Comparison of ENCODE assay signal across 11 mouse cellular contexts in genomic region chr4:32161871-32162656, GRCm38 (mm10).
DNase-seq lines count a peak whose midpoint lies in the region; ATAC-seq and TF ChIP-seq lines count a peak whose summit lies in the region.
"Had no signal": no experiment of that assay in that cellular context is flagged by ENCODE, and none has a peak within 500 bp of the region (broad histone marks: within the 10 kb centered on the region; RNA-seq: fewer than 3 reads in every experiment).

No protein-coding gene starts in this region.

- H3K27me3 ChIP-seq in neural tube, embryonic 12.5 days (replicated peaks): no peaks in the 10 kb centered on the region
- no peaks in the 10 kb centered on the region for H3K27me3 ChIP-seq in forebrain, embryonic 15.5 days
- no peaks in the 10 kb centered on the region for H3K27me3 ChIP-seq in hindbrain, embryonic 15.5 days
- H3K27me3 ChIP-seq in kidney, adult 2 months (replicated peaks; ENCODE audit: control insufficient read depth, insufficient read depth, low read length): no peaks in the 10 kb centered on the region
- H3K27me3 ChIP-seq in liver, embryonic 12.5 days (replicated peaks): no peaks in the 10 kb centered on the region
- H3K27me3 ChIP-seq: stomach, embryonic 15.5 days had no signal

- no peaks in the 10 kb centered on the region for H3K36me3 ChIP-seq in neural tube, embryonic 12.5 days
- H3K36me3 ChIP-seq in forebrain, embryonic 15.5 days: no peaks in the 10 kb centered on the region
- no peaks in the 10 kb centered on the region for H3K36me3 ChIP-seq in hindbrain, embryonic 15.5 days
- H3K36me3 ChIP-seq in kidney, adult 2 months (ENCODE audit: control insufficient read depth, insufficient read depth, low read length): no peaks in the 10 kb centered on the region
- no peaks in the 10 kb centered on the region for H3K36me3 ChIP-seq in liver, embryonic 12.5 days
- H3K36me3 ChIP-seq: limb, embryonic 15.5 days; stomach, embryonic 15.5 days had no signal

- peak; percentile 31; the same call in 1 of the 2 replicates for ATAC-seq in neural tube, embryonic 12.5 days (ENCODE audit: low FRiP score, low read depth)
- peak; percentile 16; the same call in 1 of the 2 replicates for ATAC-seq in forebrain, embryonic 15.5 days (replicated peaks)
- ATAC-seq in hindbrain, embryonic 15.5 days (ENCODE audit: low FRiP score, low read depth): 0 out of 2 replicates have a peak, but pooled peaks have one; percentile 24
- no peak for ATAC-seq in liver, embryonic 12.5 days

- TF ChIP-seq CTCF in kidney, adult 2 months (conservative IDR thresholded peaks at IDR 0.05; ENCODE audit: insufficient read depth, insufficient read length, low read depth, low read length): no peak

- 0 out of 2 replicates have a peak overlapping the region, but pooled peaks have one; percentile 13 for H3K4me2 ChIP-seq in neural tube, embryonic 12.5 days (replicated peaks)
- no peak overlapping the region for H3K4me2 ChIP-seq in forebrain, embryonic 15.5 days (replicated peaks)
- no peak overlapping the region for H3K4me2 ChIP-seq in hindbrain, embryonic 15.5 days
- no peak overlapping the region for H3K4me2 ChIP-seq in liver, embryonic 12.5 days
- H3K4me2 ChIP-seq: limb, embryonic 15.5 days; stomach, embryonic 15.5 days had no signal

- H3K4me3 ChIP-seq in neural tube, embryonic 12.5 days: no peak overlapping the region
- no peak overlapping the region for H3K4me3 ChIP-seq in forebrain, embryonic 15.5 days
- no peak overlapping the region for H3K4me3 ChIP-seq in hindbrain, embryonic 15.5 days
- no peak overlapping the region for H3K4me3 ChIP-seq in kidney, adult 2 months (ENCODE audit: insufficient read depth, low read depth, low read length)
- H3K4me3 ChIP-seq in liver, embryonic 12.5 days: no peak overlapping the region
- H3K4me3 ChIP-seq: limb, embryonic 15.5 days; stomach, embryonic 15.5 days had no signal

- WGBS in neural tube, embryonic 12.5 days: 46% methylated on average over 10 of the region's 10 CpGs
- WGBS in forebrain, embryonic 15.5 days: 24% methylated on average over 10 of the region's 10 CpGs
- WGBS in hindbrain, embryonic 15.5 days: 36% methylated on average over 10 of the region's 10 CpGs
- 52% methylated on average over 10 of the region's 10 CpGs for WGBS in kidney, adult 2 months
- 61% methylated on average over 10 of the region's 10 CpGs for WGBS in liver, embryonic 12.5 days (ENCODE audit: insufficient replicate concordance)

- no peak overlapping the region for H3K27ac ChIP-seq in neural tube, embryonic 12.5 days
- H3K27ac ChIP-seq in forebrain, embryonic 15.5 days (replicated peaks): peak overlapping the region; percentile 23; the same call in 1 of the 2 replicates
- 0 out of 2 replicates have a peak overlapping the region, but pooled peaks have one; percentile 27 for H3K27ac ChIP-seq in hindbrain, embryonic 15.5 days (replicated peaks)
- no peak overlapping the region for H3K27ac ChIP-seq in kidney, adult 2 months (ENCODE audit: insufficient read depth, low read depth, low read length)
- no peak overlapping the region for H3K27ac ChIP-seq in liver, embryonic 12.5 days
- H3K27ac ChIP-seq: limb, embryonic 15.5 days; stomach, embryonic 15.5 days had no signal

- no peaks in the 10 kb centered on the region for H3K9me3 ChIP-seq in neural tube, embryonic 12.5 days
- no peaks in the 10 kb centered on the region for H3K9me3 ChIP-seq in forebrain, embryonic 15.5 days
- no peaks in the 10 kb centered on the region for H3K9me3 ChIP-seq in hindbrain, embryonic 15.5 days
- H3K9me3 ChIP-seq in liver, embryonic 12.5 days (replicated peaks): no peaks in the 10 kb centered on the region
- H3K9me3 ChIP-seq: limb, embryonic 15.5 days; stomach, embryonic 15.5 days had no signal

- no peak for TF ChIP-seq POLR2A in kidney, adult 2 months (IDR thresholded peaks at IDR 0.05; ENCODE audit: low read depth, low read length)

- DNase-seq in neural tube, embryonic 10.5 days (ENCODE audit: extremely low spot score, low spot score): no peak
- peak; percentile 6 for DNase-seq in retina, embryonic 14.5 days (ENCODE audit: low spot score)
- DNase-seq in kidney, adult 2 months: no peak
- DNase-seq: cerebellum, adult 18-20 months; lung, postnatal 10 days had no signal

- H3K4me1 ChIP-seq in neural tube, embryonic 12.5 days: peaks cover 22% of the 10 kb centered on the region; the same call in 1 of the 2 replicates
- H3K4me1 ChIP-seq in forebrain, embryonic 15.5 days: peaks cover 17% of the 10 kb centered on the region
- H3K4me1 ChIP-seq in hindbrain, embryonic 15.5 days (replicated peaks): peaks cover 11% of the 10 kb centered on the region
- no peaks in the 10 kb centered on the region for H3K4me1 ChIP-seq in kidney, adult 2 months (ENCODE audit: control insufficient read depth, insufficient read depth, low read length)
- peaks cover 26% of the 10 kb centered on the region for H3K4me1 ChIP-seq in liver, embryonic 12.5 days
- H3K4me1 ChIP-seq: stomach, embryonic 15.5 days had no signal

- no peak overlapping the region for H3K9ac ChIP-seq in neural tube, embryonic 12.5 days
- no peak overlapping the region for H3K9ac ChIP-seq in forebrain, embryonic 15.5 days (replicated peaks)
- H3K9ac ChIP-seq in hindbrain, embryonic 15.5 days: no peak overlapping the region
- H3K9ac ChIP-seq in liver, embryonic 12.5 days: no peak overlapping the region
- H3K9ac ChIP-seq: limb, embryonic 15.5 days; stomach, embryonic 15.5 days had no signal

Comparison
In these comparisons a context has a peak if more than half of its experiments do, and no peak if none do; other contexts are left out.
1. H3K27ac ChIP-seq: peak in forebrain, embryonic 15.5 days (single experiment) and hindbrain, embryonic 15.5 days (single experiment); none in neural tube, embryonic 12.5 days (single experiment), kidney, adult 2 months (single experiment) and liver, embryonic 12.5 days (single experiment).